Mouse (Mus musculus): ENCODE data around the gene Capn2. TPM values are rescaled to one million over a fixed set of nuclear protein-coding genes. Genes with fewer than 3 reads are reported as not detected.
A peak's percentile ranks its signal among the peaks of the same experiment; 100 is the strongest.

Gene Capn2
- polyA plus RNA-seq, 1 experiment from 2014 or later = 80.9 TPM

DNA sequence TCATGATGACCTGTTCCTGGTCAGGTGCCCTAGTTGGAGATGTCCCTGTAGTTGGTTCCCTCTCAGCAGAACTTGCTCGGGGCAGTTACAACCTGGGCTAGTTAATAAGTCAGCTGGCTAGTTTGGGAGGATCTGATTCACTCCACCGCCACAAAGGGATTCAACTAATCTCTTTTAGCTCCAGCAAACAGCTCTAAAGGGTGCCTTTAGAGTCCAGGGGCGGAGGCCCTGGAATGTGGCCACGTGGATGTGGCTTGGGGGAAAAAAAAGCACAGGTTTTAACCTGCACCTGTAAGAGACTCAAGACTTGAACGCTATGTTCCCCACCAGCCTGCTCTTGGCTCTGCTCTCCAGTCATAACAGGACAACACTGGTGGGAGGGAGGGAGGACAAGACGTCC, 20.7 kb downstream of the Capn2 start:
- Histone ChIP-seq H3K36me3 (peaks cover 7% of the 10 kb centered on the region; the same call in 1 of the 2 replicates), H3K27ac (no peak overlapping the region), H3K27me3 (no peaks in the 10 kb centered on the region), H3K9ac (replicated peaks) (no peak overlapping the region), H3K4me2 (replicated peaks) (no peak overlapping the region), H3K4me3 (replicated peaks) (no peak overlapping the region), H3K4me1 (replicated peaks) (peaks cover 21% of the 10 kb centered on the region), H3K9me3 (no peaks in the 10 kb centered on the region)
- WGBS = 44% methylated on average over 6 of the region's 6 CpGs
- ATAC-seq = no peak

DNA sequence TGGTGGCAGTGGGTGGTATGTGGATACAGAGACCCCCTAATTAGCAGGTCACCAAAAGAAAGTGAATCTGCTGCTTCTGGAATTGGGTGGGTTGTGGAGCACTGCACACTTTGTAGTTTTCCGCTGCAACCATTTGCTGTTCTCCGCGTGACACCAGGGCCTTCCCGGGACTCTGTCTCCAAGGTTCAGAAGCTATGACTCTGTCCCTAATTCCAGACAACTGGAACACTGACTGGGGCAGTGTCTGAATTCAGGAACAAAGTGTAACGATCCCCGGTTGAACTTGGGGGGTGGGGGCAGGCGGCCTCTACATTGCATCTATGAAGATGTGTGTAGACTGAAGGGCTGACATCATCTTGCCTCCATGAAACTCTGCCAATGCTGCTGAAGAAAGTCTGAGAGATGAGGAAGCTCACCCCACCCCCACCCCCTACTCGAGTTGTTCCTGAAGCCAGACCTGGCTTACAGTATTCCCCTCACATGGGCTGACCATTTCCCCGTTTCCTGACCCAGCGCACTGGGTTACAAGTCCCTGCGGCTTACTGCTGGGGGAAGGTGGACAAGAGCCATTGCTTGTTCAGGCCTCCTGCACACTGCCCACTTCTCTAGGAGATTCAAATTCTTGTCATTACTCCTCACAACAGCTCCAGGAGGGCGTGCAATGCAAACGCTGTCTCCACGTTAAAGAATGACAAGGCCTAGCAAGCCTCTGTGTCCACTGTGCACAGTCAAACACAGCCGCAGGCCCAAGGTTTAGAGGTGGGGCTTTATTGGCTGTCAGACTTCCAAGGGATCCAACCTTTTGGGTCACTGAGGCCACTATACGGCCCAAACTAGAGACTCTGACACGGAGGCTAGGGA, 22.9 kb downstream of the Capn2 start:
- H3K27me3 ChIP-seq = no peaks in the 10 kb centered on the region
- no peak for ATAC-seq
- 78% methylated on average over 17 of the region's 17 CpGs for WGBS
- H3K27ac ChIP-seq = no peak overlapping the region
- H3K4me3 ChIP-seq (replicated peaks) = no peak overlapping the region
- peaks cover 21% of the 10 kb centered on the region for H3K4me1 ChIP-seq (replicated peaks)
- peaks cover 17% of the 10 kb centered on the region; the same call in 1 of the 2 replicates for H3K36me3 ChIP-seq
- no peak overlapping the region for H3K9ac ChIP-seq (replicated peaks)
- H3K9me3 ChIP-seq = no peaks in the 10 kb centered on the region
- no peak overlapping the region for H3K4me2 ChIP-seq (replicated peaks)

DNA sequence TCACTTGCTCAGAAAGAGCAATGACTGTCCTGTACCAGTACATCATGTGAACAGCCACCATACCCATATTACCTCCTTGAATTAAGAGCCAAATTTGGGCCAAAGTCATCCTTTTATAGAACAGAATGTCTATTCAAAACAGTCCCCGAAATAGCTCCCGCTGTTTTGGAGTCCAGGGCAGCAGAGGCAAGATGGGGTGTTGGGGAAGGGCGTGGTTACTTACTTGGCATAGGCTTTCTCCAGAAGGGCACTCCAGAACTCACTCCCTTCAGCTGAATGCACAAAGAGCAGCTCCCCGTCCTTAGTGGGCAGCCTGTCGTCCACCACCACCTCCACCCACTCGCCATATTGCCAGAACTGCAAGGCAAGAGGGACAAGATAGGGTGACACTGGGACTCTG, 25.6 kb downstream of the Capn2 start:
- Histone ChIP-seq H3K27ac (no peak overlapping the region), H3K4me2 (replicated peaks) (no peak overlapping the region), H3K27me3 (no peaks in the 10 kb centered on the region), H3K9ac (replicated peaks) (no peak overlapping the region), H3K36me3 (peaks cover 40% of the 10 kb centered on the region), H3K9me3 (no peaks in the 10 kb centered on the region), H3K4me1 (replicated peaks) (peaks cover 18% of the 10 kb centered on the region), H3K4me3 (replicated peaks) (no peak overlapping the region)
- no peak for ATAC-seq
- WGBS = 96% methylated on average over 6 of the region's 6 CpGs

DNA sequence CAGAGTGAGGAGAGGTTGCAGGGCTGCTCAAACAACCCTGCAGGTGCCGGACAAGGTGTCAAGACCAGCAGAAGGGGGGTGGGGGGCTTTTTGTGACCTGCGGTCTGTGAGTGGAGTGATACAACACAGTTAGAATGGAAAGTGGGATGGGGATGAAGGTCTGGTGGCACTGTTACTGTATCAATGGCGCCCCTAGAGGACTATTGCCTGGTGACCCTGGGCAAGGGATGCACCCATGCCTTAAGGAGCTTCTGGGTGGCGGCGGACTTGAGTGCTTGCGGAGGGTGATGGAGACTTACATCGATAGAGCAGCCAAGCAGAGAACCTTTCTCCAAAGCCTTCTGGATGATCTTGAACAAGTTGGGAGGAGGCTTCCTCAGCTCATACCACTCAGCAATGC, 26.8 kb downstream of the Capn2 start:
- 84% methylated on average over 7 of the region's 7 CpGs for WGBS
- Histone ChIP-seq H3K27ac (no peak overlapping the region), H3K27me3 (no peaks in the 10 kb centered on the region), H3K9ac (replicated peaks) (no peak overlapping the region), H3K36me3 (peaks cover 50% of the 10 kb centered on the region), H3K4me1 (replicated peaks) (peaks cover 18% of the 10 kb centered on the region), H3K9me3 (no peaks in the 10 kb centered on the region), H3K4me2 (replicated peaks) (no peak overlapping the region), H3K4me3 (replicated peaks) (no peak overlapping the region)
- peak; percentile 19; the same call in 1 of the 2 replicates for ATAC-seq

DNA sequence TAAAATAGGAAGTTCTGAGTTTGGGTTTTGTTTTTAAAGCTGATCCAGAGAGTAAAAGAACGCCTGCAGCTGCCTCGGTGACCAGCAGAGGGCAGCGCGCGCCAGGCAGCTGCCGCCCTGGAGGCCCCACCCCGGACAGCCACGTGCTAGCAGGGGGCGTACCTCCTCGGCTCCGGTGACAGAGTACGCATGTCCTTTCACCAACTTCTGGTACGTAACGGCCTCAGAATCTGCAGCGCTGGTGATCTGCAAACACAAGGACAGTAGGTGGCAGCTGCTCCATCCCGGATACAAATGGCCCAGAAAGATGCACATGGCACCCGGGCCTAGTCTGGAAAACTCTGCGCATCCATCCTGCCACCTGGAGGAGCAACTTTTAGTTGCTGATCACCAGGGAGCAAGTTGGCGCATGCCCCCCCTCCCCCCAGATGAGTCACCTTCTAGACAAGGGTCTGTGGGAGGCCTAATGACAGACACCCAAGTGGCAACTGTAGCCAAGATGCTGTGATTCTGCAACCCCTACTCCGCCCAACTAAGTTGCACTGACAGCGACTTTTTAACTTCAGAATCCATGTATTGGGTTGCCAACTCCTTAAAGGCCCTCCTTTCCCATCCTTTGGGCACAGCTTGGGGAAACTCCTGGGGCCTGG, 27.5 kb downstream of the Capn2 start:
- Histone ChIP-seq H3K27ac (no peak overlapping the region), H3K4me1 (replicated peaks) (peaks cover 17% of the 10 kb centered on the region), H3K9me3 (no peaks in the 10 kb centered on the region), H3K36me3 (peaks cover 56% of the 10 kb centered on the region), H3K4me2 (replicated peaks) (peak overlapping the region; percentile 51), H3K27me3 (no peaks in the 10 kb centered on the region), H3K4me3 (replicated peaks) (peak overlapping the region; percentile 18), H3K9ac (replicated peaks) (peak overlapping the region; percentile 19; the same call in 1 of the 2 replicates)
- peak; percentile 95 for ATAC-seq
- 11% methylated on average over 21 of the region's 21 CpGs for WGBS

DNA sequence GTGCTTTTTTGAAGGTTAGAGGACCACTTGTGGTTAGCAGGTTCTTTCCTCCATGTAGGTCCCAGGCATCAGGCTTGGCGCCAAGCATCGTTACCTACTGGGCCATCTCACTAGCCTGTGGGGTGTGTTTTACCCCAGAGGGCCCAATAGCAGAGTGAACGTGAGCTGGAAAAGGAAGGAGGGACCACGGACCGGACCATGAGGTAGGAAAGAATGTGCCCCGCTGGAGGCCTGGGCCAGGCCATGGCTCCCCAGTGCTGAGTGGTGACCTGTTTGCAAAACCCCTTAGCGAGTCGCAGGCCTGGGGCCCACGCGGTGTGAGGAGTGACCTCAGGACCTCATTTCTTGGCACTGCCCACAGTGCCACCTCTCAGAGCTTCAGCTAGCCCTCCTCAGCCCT, 28.9 kb downstream of the Capn2 start:
- no peak overlapping the region for H3K4me3 ChIP-seq (replicated peaks)
- H3K27ac ChIP-seq = no peak overlapping the region
- no peaks in the 10 kb centered on the region for H3K9me3 ChIP-seq
- peaks cover 71% of the 10 kb centered on the region for H3K36me3 ChIP-seq
- ATAC-seq = 0 out of 2 replicates have a peak, but pooled peaks have one; percentile 1
- no peak overlapping the region for H3K9ac ChIP-seq (replicated peaks)
- H3K27me3 ChIP-seq = no peaks in the 10 kb centered on the region
- WGBS = 95% methylated on average over 10 of the region's 10 CpGs
- H3K4me2 ChIP-seq (replicated peaks) = no peak overlapping the region
- H3K4me1 ChIP-seq (replicated peaks) = peaks cover 5% of the 10 kb centered on the region

DNA sequence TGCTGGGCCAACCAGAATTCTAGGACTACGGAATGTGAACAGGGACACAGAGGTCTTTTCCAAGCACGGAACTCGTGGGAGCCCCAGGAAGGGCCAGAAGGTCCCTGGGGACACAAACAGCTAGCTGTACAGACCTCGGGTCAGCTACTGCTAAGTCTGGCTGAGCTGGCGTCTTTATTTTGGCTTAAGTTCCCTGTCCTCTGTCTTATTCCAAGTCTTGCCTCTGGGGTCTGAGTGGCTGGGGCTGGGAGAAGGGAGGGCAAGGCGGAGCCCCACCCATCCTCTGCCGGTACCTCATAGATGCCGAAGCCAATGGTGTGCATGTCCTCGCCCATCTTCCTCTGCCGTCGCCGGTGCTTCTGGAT, 33.5 kb downstream of the Capn2 start:
- Histone ChIP-seq H3K27ac (no peak overlapping the region), H3K4me2 (replicated peaks) (no peak overlapping the region), H3K4me3 (replicated peaks) (no peak overlapping the region), H3K36me3 (peaks cover 91% of the 10 kb centered on the region), H3K27me3 (no peaks in the 10 kb centered on the region), H3K9ac (replicated peaks) (no peak overlapping the region), H3K4me1 (replicated peaks) (no peaks in the 10 kb centered on the region), H3K9me3 (no peaks in the 10 kb centered on the region)
- 91% methylated on average over 12 of the region's 12 CpGs for WGBS
- ATAC-seq = no peak

DNA sequence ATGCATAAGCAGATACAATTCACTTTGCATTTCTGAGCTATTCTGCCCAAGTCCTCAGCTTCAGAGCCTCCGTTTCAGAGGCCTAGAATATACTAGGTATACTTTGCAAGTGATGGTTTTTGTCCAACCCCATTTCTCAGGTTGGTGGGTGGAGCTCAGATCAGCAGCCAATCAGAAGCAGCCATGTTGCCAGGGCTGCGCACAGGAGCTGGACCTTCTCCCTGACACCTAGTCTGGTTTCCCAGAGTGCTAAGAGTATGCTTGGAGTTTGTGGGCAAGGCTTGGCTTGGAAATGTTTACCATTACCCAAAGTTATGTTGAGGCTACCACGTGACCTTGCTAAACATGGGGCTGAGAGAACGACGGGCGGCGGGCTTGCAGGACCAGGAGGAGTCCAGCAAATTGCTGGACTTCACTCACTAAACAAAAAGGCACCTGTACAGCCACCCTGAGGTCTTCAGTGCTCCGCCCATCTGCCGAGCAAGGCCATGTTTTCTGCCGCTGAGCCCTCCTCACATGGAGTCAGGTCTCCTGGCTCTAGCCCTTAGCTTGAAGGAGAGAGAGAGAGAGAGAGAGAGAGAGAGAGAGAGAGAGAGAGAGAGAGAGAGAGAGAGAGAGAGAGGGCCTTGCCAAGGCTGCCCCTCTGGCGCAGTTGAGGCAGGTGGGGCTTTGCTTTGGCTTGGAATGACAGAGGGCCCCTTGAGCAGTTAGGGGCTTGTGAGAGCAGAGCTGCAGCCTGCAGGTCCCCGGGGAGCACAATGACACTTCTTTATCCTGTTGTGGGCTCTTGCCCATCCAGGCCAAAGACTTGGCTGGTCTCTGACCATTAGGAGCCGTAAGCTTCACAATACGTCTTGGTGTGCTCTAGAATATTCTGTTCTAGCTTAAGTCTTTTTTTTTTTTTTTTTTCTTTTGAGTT, 34.2 kb downstream of the Capn2 start:
- peaks cover 87% of the 10 kb centered on the region for H3K36me3 ChIP-seq
- no peak overlapping the region for H3K4me3 ChIP-seq (replicated peaks)
- H3K27ac ChIP-seq = no peak overlapping the region
- no peak for ATAC-seq
- H3K4me2 ChIP-seq (replicated peaks) = no peak overlapping the region
- no peaks in the 10 kb centered on the region for H3K27me3 ChIP-seq
- no peaks in the 10 kb centered on the region for H3K4me1 ChIP-seq (replicated peaks)
- no peaks in the 10 kb centered on the region for H3K9me3 ChIP-seq
- no peak overlapping the region for H3K9ac ChIP-seq (replicated peaks)
- WGBS = 89% methylated on average over 14 of the region's 14 CpGs

DNA sequence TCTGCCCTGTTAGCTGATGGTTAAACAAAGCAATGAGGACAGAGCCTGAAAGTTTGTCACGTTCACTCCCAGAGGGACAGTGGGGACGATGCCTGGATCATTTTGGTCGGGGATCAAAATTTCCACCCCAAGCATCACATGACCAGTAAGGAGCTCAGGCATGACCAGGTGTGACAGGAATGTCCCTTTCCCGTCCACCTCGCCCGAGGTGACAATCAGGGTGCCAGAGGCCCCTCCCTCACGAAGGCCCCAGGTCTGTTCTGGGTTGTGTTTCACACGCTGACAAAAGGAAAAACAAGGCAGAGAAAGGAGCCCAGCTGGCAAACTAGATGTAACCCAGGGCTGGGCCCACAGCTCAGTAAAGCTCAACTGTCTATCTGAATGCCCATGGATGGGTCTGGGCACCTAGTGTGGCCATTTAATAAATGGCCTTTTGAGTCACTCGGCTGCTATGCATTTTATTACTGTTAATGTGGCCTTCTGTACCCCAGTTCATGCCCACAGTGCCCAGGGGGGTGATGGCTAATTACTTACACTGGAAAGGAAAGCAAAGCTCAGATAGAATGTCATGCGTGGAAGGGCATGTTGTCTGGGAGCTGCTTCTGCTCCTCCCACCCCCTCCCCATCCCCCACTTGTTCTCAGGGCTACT, 35.6 kb downstream of the Capn2 start:
- no peak for ATAC-seq

DNA sequence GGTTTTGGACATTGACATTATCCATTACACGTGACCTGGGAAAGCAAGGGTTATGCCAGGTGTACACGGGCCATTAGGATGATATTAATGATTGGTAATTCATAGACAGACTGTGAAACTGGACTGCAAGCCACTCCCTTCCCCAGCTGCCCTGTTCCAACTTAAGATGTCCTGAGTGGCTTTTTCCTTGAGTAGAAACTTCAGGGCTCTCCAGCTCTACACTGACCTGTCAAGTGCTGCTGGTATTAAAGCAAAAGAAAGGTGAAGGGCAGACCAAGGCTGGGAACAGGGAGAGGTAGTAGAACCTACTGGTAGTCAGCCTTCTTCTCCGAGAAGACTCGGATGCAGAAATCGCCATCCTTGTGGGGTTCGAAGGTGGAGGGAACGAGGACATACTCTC, 36.3 kb downstream of the Capn2 start:
- peaks cover 88% of the 10 kb centered on the region for H3K36me3 ChIP-seq
- H3K4me3 ChIP-seq (replicated peaks) = no peak overlapping the region
- H3K4me2 ChIP-seq (replicated peaks) = no peak overlapping the region
- H3K9ac ChIP-seq (replicated peaks) = no peak overlapping the region
- 95% methylated on average over 7 of the region's 7 CpGs for WGBS
- no peaks in the 10 kb centered on the region for H3K4me1 ChIP-seq (replicated peaks)
- H3K27ac ChIP-seq = no peak overlapping the region
- no peak for ATAC-seq
- H3K27me3 ChIP-seq = no peaks in the 10 kb centered on the region
- no peaks in the 10 kb centered on the region for H3K9me3 ChIP-seq

More for the DNA sequence above, 35.6 kb downstream of the Capn2 start:
- Histone ChIP-seq H3K4me3 (replicated peaks) (no peak overlapping the region), H3K9ac (replicated peaks) (no peak overlapping the region), H3K27me3 (no peaks in the 10 kb centered on the region), H3K4me2 (replicated peaks) (no peak overlapping the region), H3K4me1 (replicated peaks) (no peaks in the 10 kb centered on the region), H3K27ac (no peak overlapping the region), H3K9me3 (no peaks in the 10 kb centered on the region), H3K36me3 (peaks cover 88% of the 10 kb centered on the region)
- WGBS = 90% methylated on average over 10 of the region's 10 CpGs

DNA sequence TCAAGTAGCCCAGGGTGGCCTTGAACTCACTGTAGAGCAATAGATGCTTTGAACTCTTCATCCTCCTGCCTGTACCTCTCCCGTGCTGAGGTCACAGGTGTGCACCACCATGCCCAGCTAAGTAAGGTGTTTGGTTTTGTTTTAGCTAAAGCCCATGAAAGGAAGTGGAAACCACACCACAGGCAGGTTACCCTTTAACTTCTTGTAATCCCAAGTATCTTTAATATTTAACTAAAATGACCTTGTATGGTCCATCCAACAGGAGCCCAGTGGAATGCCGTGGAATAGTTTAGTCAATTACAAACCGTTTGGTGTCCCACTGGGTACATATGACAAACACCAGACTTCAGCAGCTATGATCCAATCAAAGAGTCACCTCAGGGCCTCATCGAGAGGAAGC, 38.5 kb downstream of the Capn2 start:
- WGBS = 86% methylated on average over 4 of the region's 4 CpGs
- H3K9ac ChIP-seq (replicated peaks) = no peak overlapping the region
- no peak overlapping the region for H3K4me3 ChIP-seq (replicated peaks)
- H3K9me3 ChIP-seq = no peaks in the 10 kb centered on the region
- H3K27ac ChIP-seq = no peak overlapping the region
- no peaks in the 10 kb centered on the region for H3K27me3 ChIP-seq
- no peaks in the 10 kb centered on the region for H3K4me1 ChIP-seq (replicated peaks)
- no peak overlapping the region for H3K4me2 ChIP-seq (replicated peaks)
- peaks cover 90% of the 10 kb centered on the region for H3K36me3 ChIP-seq
- no peak for ATAC-seq

All from midbrain, embryonic 13.5 days (tissue).